Mouse (Mus musculus): Measurements from ENCODE around the gene Kazn.

Kazn gene

DNA sequence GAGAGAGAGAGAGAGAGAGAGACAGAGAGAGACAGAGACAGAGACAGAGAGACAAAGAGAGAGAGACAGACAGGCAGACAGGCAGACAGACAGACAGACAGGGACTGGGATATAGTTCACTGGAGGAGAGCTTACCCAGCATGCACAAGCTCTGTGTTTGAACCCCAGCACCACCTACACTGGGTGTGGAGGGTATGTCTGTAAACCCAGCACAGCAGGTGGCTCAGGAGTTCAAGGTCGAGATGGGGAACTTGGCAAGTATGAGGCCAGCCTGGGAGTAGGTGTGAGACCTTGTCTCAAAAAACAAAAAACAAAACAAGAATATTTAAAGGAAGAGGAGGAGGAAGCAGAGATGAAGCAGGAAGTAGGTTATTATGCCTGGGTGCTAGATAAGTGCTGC is 162.3 kb downstream of the Kazn start:
- no peak for DNase-seq (ENCODE audit: low spot score)

DNA sequence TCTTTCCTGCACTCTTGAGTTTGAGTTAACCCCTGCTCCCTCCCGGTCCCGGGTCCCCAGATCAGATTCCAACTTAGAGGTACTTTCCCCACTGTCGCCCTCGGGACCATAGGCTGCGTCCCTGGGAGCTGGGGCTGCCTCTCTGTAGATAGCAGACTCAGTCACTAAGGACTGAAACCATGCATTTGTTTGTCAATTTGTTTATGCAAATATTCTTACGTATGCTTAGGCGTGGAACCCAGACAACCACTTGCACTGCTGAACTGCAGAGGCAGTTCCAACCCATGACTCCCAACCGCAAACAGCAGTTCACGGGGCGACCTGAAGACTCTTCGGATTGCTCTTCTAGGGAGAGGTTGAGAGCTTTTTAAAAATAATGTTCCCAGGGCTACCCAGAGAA is 163.3 kb downstream of the Kazn start:
- DNase-seq (ENCODE audit: low spot score): no peak

DNA sequence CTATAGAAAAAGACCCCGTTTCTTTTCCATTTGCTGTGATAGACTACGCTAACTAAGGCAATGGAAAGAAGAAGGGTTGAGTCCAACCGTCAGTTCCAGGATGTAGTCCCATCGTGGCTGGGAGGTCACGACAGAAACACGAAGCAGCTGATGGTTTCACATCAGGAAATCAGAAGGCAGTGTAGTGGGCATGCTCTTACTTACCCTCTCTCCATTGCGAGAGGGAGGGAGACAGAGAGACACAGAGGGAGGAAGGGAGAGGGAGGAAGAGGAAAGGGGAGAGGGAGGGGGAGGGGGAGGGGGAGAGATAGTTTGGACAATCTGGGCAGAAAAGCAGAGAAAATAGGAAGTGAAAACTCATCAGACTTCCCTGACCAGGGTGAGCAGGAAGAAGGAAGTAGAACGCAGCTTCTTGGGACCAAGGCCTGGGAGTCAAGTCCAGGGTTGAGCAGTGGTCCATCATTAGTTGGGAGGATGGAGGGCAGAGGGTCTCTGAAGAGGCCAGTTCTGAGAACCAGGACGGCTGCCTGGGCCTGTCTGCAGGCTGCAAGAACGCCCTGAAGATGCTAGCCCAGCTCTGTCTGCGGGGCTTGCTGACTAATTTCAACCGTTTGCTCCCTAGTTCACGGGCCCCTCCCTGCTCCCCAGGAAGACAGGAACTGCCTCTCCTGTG is 165.0 kb downstream of the Kazn start:
- no peak for DNase-seq (ENCODE audit: low spot score)

DNA sequence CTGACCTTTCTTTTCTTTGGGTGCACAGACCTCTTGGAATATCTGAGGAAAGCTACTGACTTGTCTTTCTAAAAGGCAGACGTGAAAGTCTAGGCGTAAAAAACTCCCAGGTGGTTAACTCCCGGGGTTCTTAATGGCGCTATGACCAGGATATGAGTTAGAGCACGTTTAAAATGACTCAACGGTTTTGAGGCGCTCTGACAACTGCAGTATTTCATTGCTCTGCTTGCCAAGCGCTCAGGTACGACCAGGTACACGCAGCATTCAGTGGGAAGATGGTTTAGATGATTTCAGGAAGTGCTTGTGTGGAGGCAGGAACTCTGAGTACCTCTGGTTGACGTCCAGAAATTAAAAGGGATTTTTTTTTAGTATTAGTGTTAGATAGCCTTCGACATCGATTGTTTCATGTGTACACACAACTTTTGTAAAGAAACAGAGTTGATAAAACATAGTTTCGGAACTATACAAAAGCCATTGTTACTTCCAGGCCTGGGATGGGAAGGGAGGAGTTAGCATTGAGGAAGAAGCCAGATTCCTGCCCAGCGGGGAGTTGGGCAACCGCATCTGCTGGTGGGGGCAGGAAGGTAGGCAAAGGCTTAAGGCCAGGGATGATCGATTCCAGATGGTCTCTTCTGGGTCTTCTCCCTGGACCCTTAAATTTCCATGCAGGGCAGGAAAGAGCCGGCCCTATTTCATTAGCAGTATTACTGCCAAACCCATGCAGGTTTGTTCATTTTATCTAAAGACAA is 167.8 kb downstream of the Kazn start:
- no peak for DNase-seq (ENCODE audit: low spot score)

DNA sequence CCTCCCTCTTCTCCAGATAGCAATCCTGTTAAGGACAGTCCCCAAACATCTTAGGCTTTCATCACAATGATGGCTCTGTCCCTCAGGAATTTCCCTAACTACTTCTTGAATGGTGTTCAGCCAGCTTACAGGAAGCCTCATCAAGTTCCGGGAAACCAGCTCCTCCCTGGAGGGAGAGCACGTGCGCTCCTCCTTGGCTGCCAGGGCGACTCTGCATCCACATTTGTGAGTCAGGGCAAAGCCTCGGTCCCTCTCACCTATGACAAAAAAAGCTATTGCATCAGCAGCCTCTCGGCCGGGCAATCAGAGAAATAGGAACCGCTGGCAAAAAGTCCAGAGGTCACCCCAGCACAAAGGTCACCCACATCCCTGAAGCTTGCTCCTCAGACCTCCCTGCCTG is 168.4 kb downstream of the Kazn start:
- DNase-seq (ENCODE audit: low spot score): no peak

DNA sequence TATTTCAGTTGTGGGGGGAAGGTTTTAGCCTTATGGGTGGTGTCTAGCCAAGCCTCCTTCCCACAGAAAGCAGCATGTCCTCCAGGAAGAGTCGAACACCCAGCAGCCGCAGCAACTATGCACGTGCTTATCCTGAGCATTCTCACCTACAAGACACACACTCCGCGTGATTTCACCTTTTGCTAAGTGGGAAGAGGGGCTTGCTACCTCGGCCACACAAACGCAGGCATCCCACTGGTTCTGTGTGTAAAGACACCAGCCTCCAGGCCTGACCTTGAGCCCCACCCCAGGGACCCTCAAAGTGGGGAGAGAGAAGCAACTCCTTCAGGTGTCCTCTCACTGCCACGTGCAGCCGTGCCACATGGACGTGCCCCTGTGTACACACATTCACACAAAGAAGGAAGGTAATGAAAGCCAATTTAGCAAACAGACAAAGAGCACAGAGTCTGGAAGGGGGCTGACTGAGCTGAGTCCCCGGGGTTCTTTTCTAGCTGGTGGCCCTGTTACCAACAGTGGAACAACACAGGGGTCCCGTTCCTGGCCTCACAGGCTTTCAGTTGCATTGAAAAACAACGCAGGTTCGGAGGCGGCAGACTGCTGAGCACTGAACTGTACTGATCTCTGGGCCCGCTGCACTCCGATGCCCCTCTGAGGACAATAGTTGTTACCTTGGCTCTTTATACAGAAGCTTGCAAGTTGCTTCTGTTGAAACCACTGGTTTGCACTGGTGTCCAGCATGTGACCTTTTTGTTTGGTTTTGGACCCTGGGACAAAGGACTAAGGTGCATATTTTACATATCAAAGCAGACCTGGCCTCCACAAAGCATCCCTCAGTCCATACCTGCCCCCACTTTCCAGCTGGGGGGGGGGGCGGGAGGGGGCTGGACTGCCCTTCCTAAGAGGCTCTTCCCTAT is 170.0 kb downstream of the Kazn start:
- DNase-seq (ENCODE audit: low spot score): no peak

DNA sequence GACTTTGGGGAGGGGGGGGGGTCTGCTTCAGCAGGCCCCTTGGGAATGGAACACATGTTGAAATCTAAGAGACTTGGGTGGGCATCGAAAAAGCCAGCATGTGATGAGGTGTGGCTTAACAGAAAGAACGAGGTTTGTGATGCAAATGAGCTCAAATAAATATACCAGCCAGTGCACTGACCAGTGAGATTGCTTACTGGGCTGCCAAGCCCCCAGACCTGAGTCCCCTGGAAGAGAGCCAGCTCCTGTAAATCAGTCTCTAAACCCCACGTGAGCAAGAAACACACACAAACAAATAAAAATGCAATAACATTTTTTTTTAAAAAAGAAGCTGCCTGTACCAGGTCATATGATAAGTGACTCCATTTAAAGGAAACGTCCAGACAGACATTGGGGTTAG is 172.6 kb downstream of the Kazn start:
- no peak for DNase-seq (ENCODE audit: low spot score)

DNA sequence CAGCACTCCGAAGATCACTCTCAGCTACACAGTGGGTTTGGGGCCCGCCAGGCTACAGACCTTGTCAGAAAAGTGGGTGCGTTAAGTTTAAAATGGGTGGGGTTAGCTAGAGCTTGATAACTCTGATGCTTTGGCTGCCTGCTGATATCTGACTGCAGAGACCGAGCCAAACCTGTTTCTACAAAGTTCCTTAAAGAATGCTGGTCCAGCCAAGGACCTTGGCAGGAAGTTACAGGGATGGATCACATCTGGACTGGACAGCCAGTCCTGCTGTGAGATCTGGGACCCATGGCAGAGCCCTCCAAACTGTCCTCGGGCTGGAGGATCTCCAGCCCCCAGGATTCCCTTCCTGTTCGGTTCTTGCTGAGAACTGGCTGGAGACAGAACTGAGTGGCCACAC is 173.4 kb downstream of the Kazn start:
- no peak for DNase-seq (ENCODE audit: low spot score)

DNA sequence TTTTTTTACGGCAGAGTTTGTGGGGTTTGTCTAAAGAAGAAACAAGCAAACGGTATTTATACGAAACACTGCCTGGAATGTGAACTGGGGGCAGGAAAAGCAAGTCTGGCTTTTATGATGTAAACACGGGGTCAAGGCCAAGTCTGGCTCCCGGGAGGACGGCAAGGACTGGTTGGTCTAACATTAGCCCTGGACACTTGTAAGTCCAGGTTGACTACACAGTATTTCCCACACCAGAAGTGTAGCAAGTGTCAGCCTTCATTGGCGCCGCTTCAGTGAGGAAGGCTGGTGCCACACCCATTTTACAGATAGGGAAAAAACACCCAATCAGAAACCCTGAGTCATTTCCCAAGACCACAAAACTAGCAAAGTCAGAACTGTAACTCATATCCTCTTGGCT is 173.9 kb downstream of the Kazn start:
- DNase-seq (ENCODE audit: low spot score): no peak

DNA sequence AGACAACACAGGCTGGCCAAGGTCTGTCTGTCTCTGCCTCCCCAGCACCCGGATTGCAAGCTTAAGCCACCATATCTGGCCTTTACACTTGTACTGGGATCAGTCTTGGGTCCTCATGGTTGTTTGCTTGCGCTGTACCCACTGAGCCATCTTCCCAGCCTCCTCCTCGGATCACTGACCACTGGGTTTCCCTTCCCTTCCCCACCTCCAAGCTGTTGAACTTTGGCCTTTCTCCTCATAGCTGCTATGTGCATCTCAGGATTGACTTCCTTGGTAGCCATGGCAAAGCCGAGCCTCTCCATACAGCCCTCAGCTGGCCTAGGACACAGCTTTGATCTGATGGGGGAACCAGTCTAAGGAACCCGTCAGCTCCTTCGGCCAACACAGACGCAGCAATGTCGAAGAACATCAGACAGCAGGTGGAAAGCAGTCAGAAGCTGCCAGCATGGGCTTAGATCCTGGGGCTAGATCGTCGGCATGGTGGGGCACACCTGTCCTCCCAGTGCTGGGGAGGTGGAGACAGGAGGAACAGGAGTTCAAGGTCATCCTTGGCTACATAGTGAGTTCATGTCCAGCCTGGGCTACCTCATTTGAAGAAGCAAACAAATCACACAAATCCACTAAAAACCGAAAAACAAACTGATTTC is 174.5 kb downstream of the Kazn start:
- no peak for DNase-seq (ENCODE audit: low spot score)

DNA sequence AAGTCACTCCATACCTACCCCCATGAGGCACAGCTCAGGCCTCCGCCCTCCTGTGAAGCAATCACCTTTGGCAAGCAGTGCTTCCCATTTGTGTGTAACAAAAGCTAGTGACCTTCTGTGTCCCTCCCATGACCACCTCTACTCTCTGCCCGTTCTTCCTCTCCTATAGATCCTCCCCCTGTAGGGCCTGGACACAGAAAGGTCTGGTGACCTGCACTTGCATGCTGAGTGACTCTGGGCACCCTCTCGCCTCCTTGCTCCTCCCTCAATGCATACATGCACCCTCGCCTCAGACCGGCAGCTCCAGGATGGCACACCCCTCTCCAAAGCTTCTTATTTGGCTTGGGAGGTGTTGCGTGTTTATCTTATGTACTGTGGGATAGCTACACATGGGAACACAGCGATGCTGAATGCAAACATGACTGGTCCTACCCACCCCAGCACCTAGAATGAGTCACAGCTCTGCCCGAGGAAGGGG is 176.1 kb downstream of the Kazn start:
- no peak for DNase-seq (ENCODE audit: low spot score)

DNA sequence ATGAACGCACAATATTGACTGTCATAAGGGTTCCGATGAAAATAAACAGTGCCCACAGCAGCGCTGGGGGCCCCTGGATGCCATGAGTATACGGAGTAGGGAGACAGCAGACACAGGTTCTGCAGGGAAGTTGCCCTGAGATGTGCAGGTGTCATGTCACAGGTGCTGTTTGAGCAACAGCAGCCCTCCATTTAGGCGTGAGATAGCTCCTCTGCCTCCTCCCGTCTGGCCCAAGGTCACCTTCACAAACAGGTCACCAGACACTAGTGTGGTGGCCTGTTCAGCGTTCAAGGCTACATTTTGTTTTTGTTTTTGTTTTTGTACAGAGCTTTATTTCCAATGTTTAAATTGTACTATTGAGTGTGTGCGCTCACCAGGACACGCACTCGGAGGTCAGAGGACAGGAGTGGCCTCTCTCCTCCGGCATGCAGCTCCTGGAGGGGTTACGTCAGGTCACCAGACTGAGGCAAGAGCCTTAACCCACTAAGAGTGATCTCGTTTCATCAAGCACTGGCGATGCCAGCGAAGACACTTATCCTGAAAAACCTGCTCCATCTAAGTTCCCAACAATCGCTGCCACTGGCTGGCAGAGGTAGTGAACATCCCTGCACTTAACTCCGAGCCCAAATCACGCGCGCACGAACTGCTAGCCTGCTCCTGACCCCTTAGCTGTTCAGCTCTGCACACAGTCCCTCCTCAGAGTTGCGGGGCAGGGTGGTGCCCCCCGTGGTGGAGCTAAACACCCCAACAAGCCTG is 177.5 kb downstream of the Kazn start:
- no peak for DNase-seq (ENCODE audit: low spot score)

DNA sequence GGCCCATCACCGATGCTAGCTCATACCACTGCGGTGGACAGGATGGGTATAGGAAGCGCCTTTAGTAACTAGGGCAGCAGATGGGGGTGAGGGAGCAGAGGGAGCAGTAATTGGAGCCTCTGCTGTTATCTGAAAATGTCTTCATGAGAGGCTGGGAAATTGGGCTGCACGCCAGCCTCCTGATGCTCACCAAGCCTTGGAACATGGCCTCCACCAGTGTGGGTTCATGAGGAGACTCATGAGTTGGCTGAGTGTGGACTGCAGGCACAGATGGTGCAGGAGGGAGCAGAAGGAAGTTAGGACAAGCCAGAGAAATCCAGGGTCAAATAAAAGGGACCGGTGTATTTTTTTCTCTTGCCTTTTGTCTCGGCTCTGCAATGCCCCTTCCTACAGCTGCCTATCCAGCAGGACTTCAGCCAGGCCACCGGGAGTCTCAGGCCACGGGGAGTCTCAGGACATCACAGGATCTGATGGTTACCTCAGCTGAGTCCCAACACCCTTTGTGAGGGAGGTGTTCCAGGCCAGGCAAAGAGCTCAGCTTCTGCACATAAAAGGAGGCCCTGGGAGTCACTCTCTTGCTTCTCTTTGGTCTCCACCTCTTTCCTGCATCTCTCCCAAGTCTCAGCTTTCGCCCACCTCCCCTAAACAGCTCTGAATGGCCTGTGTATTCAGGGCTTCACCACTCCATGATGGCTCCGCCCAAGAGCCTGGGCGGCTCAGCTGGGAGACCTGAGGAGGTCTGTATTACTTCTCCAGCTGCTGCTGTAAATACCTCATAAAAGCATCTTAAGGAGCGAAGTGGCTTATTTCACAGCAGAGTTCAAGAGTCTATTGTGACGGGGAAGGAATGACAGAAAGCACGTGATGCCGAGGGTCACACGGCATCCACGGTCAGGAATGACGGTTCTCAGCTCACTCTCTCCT is 178.5 kb downstream of the Kazn start:
- no peak for DNase-seq (ENCODE audit: low spot score)

DNA sequence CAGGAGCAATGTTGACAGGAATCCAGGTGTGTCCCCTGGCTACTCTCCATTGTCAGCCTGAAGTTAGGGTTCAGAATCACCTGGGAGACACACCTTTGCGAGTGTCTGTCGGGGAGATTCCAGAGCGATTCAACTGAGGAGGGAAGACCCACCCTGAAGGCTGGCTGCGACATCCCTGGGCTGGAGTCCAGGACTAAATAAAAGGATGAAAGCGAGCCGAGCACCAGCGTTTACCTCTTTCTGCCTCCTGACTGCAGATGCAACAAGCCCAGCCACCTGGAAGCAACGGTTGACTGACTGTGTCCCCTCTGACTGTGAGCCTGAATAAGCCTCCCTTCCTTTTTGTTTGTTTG is 179.4 kb downstream of the Kazn start:
- DNase-seq (ENCODE audit: low spot score): no peak

DNA sequence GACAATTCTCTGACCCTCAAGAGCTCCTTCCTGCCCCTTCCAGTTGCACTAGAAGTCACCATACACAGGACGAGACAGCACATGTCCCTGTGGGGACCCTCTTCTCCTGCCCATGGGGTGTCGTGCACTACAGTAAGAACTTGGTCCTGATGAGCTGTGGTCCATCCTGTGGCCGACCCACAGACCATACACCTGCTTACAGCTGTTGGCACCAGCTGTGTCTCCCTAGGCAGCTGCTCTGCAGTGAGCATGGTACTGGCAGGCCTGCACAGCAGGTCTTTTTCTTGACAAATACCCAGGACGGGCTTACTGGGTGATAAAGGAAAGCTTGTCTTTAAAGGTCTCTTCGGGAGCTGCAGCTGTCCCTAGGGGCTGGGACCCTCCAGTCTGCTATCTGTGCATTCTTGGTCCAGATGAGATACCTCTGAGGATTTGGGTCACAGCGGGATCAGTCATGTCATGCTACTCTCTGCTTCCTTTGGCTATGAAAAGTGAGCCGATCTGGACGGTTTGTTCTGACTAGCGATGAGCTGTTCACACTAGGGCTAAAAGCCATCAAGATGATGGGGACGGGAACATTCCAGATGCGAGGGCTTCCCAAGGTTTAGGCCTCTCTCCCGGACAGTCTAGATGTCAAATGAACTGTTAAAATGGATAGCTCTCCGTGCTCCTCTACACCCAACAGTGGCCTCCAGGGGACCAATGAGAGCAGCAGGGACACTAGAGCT is 179.9 kb downstream of the Kazn start:
- no peak for DNase-seq (ENCODE audit: low spot score)

DNA sequence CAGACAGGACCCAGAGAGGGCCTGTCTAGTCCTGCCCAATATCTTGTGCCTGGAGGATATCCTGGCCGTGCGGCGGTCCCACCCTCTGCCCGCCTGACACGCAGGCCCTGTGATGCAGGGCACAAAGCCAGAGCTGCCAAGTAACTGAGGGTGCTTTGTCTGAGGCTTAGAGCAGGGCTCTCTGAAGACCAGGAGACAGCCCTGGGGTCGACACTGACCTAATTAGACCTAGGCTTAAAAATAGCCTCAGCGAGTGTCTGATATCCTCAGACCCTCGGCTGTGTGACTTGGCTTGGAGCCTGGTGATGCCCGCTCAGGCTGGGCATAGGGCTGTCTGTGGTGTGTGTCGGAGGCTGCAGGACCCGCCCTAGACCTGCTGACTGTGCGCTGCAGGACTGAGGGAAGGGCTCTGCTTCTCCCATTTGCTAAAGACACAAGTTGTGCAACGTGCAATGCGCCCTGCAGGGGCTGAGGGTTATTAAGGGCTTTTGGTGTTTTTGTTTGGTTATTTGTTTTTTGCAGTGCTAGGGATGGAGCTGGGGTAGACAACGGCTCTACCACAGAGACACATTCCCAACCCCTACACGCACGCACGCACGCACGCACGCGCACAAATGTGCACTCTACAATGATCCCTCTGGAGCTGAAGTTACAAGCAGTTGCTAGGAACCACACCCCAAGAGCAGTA is 181.5 kb downstream of the Kazn start:
- DNase-seq (ENCODE audit: low spot score): no peak

DNA sequence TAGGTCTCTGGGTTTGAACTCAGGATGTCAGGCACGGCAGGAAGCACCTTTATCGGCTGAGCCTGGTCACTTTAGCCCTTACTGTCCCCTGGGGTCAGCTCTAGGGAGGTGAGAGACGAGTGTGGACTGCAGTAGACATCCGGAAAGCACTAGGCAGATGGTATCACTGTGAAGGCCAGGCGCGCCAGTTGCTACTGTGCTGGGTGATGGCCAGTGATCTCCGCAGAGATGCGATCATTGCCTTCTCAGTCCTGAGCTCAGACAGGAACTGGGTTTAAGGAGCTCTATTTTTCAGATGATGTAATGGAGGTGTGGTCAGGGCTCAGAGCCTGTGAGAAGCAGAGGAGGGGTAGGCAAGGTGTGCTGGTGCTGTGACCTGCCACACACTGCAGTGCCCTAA is 183.6 kb downstream of the Kazn start:
- DNase-seq (ENCODE audit: low spot score): no peak

DNA sequence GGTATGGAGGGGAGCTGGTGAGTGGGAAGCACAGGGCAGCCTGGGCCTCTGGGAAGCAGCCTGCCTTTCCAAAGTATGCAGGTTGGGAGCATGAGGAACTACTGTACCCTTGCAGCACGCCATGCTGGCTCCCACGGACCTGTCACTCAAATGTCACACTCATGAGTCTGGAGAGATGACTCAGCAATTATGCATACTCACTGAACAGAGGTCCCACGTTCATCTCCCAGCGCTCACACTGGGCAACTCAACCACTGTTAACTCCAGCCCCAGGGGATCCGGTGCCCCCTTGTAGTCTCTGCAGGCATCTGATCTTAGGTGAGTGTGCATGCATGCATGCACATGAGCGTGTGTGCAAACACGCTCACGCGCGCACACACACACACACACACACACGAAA is 184.6 kb downstream of the Kazn start:
- no peak for DNase-seq (ENCODE audit: low spot score)
